Mouse (Mus musculus) MEL (cell line): ENCODE results near the gene Prm2.

Experiments
- POLR2A ChIP-seq, 2 experiments: IDR thresholded peaks; 2 replicates each; pipeline ENCODE4 v1.6.1; 2011 to 2012; ENCODE audit warnings: low read length in 2 of 2, mild to moderate bottlenecking in 2 of 2, control low read depth in 1 of 2, improper control_type of control experiment in 1 of 2, low read depth in 1 of 2, moderate library complexity in 1 of 2; ENCODE audit not compliant: control insufficient read depth in 1 of 2, insufficient read depth in 1 of 2, poor library complexity in 1 of 2
- ZKSCAN1 ChIP-seq: IDR thresholded peaks from 2 replicates; pipeline ENCODE4 v1.6.1; 2012; ENCODE audit warnings: low read depth, mild to moderate bottlenecking, inconsistent platforms, low read length, improper control_type of control experiment, moderate library complexity

GRCm38 (mm10) chr16:10773543-10773942 lies 22.4 kb downstream of the Prm2 start:
- TF ChIP-seq POLR2A (IDR thresholded peaks at IDR 0.05; ENCODE audit: control insufficient read depth in 1 of 2, insufficient read depth in 1 of 2, low read depth in 1 of 2, low read length in 2 of 2, poor library complexity in 1 of 2), result no peak
- no peak for TF ChIP-seq ZKSCAN1
